Mouse (Mus musculus) kidney, embryonic 14.5 days (tissue): Measurements from ENCODE around the gene Ccpg1os. TPM values are rescaled to one million over a fixed set of nuclear protein-coding genes. Genes with fewer than 3 reads are reported as not detected.

Experiments
- ATAC-seq: fragments of 200-750 bp; cut with Nextera tagmentation; 2 replicates; pipeline ENCODE4 v1.8.0; 2017; ENCODE audit warnings: moderate number of reproducible peaks, mild to moderate bottlenecking, moderate TSS enrichment, moderate library complexity; ENCODE audit not compliant: low FRiP score, low TSS enrichment
- H3K27ac ChIP-seq: fragments of 300-500 bp; sonication (generic); 2 replicates; pipeline ENCODE4 v1.5.1; 2014; ENCODE audit warnings: low read depth, mild to moderate bottlenecking, low read length, moderate library complexity, mixed read lengths
- H3K27me3 ChIP-seq: fragments of 300-500 bp; sonication (generic); 2 replicates; pipeline ENCODE4 v1.6.1; 2014; ENCODE audit warnings: mild to moderate bottlenecking, low read length; ENCODE audit not compliant: control insufficient read depth, insufficient read depth
- H3K36me3 ChIP-seq: fragments of 300-500 bp; sonication (generic); 2 replicates; pipeline ENCODE4 v1.6.1; 2014; ENCODE audit warnings: low read length, mixed read lengths; ENCODE audit not compliant: control insufficient read depth, insufficient read depth
- H3K4me1 ChIP-seq: fragments of 300-500 bp; sonication (generic); 2 replicates; pipeline ENCODE4 v1.6.1; 2014; ENCODE audit warnings: low read length, mixed read lengths; ENCODE audit not compliant: control insufficient read depth, insufficient read depth
- H3K4me2 ChIP-seq: fragments of 300-500 bp; sonication (generic); replicated peaks from 2 replicates; pipeline ENCODE4 v1.6.1; 2014; ENCODE audit warnings: low read depth, mild to moderate bottlenecking, low read length
- H3K4me3 ChIP-seq: fragments of 300-500 bp; sonication (generic); 2 replicates; pipeline ENCODE4 v1.5.1; 2014; ENCODE audit warnings: mild to moderate bottlenecking, low read length
- H3K9ac ChIP-seq: fragments of 300-500 bp; sonication (generic); 2 replicates; pipeline ENCODE4 v1.6.1; 2014; ENCODE audit warnings: low read depth, mild to moderate bottlenecking, low read length, moderate library complexity
- H3K9me3 ChIP-seq: fragments of 300-500 bp; sonication (generic); 2 replicates; pipeline ENCODE4 v1.6.1; 2016; ENCODE audit warnings: low read length; ENCODE audit not compliant: control insufficient read depth
- WGBS: fragments of 180-500 bp; shearing (Covaris S2); extraction: QIAGEN DNeasy Blood & Tissue Kit; methylation state at CpG from one replicate; pipeline ENCODE4 v1.1.7; 2014; 5-methylcytosine and 5-hydroxymethylcytosine counted together
- polyA plus RNA-seq: library from polyadenylated mRNA; unstranded; fragments of >200 nt; fragmentation: Nextera tagmentation; extraction: Ambion mirVana; gene quantifications from 2 replicates; pipeline ENCODE4 v1.2.1, GENCODE M21; 2014

The Ccpg1os gene
- polyA plus RNA-seq, 1 experiment from 2014 or later: 19.3 TPM

- no peak overlapping the region for H3K4me2 ChIP-seq
- no peak for ATAC-seq
- no peaks in the 10 kb centered on the region for H3K4me1 ChIP-seq
- no peaks in the 10 kb centered on the region for H3K27me3 ChIP-seq
- no peaks in the 10 kb centered on the region for H3K36me3 ChIP-seq
- no peaks in the 10 kb centered on the region for H3K9me3 ChIP-seq
- H3K9ac ChIP-seq: no peak overlapping the region
- no peak overlapping the region for H3K27ac ChIP-seq
- no peak overlapping the region for H3K4me3 ChIP-seq
Observed at GRCm38 (mm10) chr9:72996167-72996566, 11.0 kb upstream of the Ccpg1os start.

GRCm38 (mm10) chr9:72992576-72992975 lies 7.4 kb upstream of the Ccpg1os start:
- Histone ChIP-seq H3K4me1 (no peaks in the 10 kb centered on the region), H3K9ac (no peak overlapping the region), H3K27me3 (no peaks in the 10 kb centered on the region), H3K4me3 (no peak overlapping the region), H3K36me3 (no peaks in the 10 kb centered on the region), H3K9me3 (no peaks in the 10 kb centered on the region), H3K27ac (no peak overlapping the region), H3K4me2 (no peak overlapping the region)
- ATAC-seq: no peak
- WGBS: 86% methylated on average over 5 of the region's 5 CpGs

GRCm38 (mm10) chr9:72991420-72991819 lies 6.2 kb upstream of the Ccpg1os start:
- H3K4me3 ChIP-seq: no peak overlapping the region
- H3K27me3 ChIP-seq: no peaks in the 10 kb centered on the region
- WGBS: 96% methylated on average over 2 of the region's 2 CpGs
- no peaks in the 10 kb centered on the region for H3K9me3 ChIP-seq
- no peak for ATAC-seq
- no peaks in the 10 kb centered on the region for H3K4me1 ChIP-seq
- no peaks in the 10 kb centered on the region for H3K36me3 ChIP-seq
- H3K9ac ChIP-seq: no peak overlapping the region
- no peak overlapping the region for H3K27ac ChIP-seq
- no peak overlapping the region for H3K4me2 ChIP-seq

GRCm38 (mm10) chr9:72988706-72989105 lies 3.5 kb upstream of the Ccpg1os start:
- no peak overlapping the region for H3K4me3 ChIP-seq
- H3K9ac ChIP-seq: no peak overlapping the region
- H3K9me3 ChIP-seq: no peaks in the 10 kb centered on the region
- no peak for ATAC-seq
- H3K27ac ChIP-seq: no peak overlapping the region
- H3K27me3 ChIP-seq: no peaks in the 10 kb centered on the region
- no peaks in the 10 kb centered on the region for H3K4me1 ChIP-seq
- H3K36me3 ChIP-seq: no peaks in the 10 kb centered on the region
- H3K4me2 ChIP-seq: no peak overlapping the region
- 69% methylated on average over 5 of the region's 5 CpGs for WGBS

- 58% methylated on average over 3 of the region's 3 CpGs for WGBS
- H3K4me3 ChIP-seq: no peak overlapping the region
- ATAC-seq: no peak
- no peak overlapping the region for H3K9ac ChIP-seq
- no peaks in the 10 kb centered on the region for H3K36me3 ChIP-seq
- no peak overlapping the region for H3K27ac ChIP-seq
- no peak overlapping the region for H3K4me2 ChIP-seq
- H3K27me3 ChIP-seq: no peaks in the 10 kb centered on the region
- no peaks in the 10 kb centered on the region for H3K9me3 ChIP-seq
- no peaks in the 10 kb centered on the region for H3K4me1 ChIP-seq
Observed at GRCm38 (mm10) chr9:72987703-72988102, 2.5 kb upstream of the Ccpg1os start.

GRCm38 (mm10) chr9:72983066-72983465 lies 2.1 kb downstream of the Ccpg1os start:
- H3K4me2 ChIP-seq: no peak overlapping the region
- H3K9me3 ChIP-seq: no peaks in the 10 kb centered on the region
- H3K27ac ChIP-seq: no peak overlapping the region
- H3K9ac ChIP-seq: no peak overlapping the region
- no peak for ATAC-seq
- H3K4me1 ChIP-seq: no peaks in the 10 kb centered on the region
- no peak overlapping the region for H3K4me3 ChIP-seq
- no peaks in the 10 kb centered on the region for H3K36me3 ChIP-seq
- H3K27me3 ChIP-seq: no peaks in the 10 kb centered on the region
- 70% methylated on average over 2 of the region's 2 CpGs for WGBS

- no peak for ATAC-seq
- H3K9me3 ChIP-seq: no peaks in the 10 kb centered on the region
- H3K27me3 ChIP-seq: no peaks in the 10 kb centered on the region
- no peak overlapping the region for H3K4me2 ChIP-seq
- no peaks in the 10 kb centered on the region for H3K36me3 ChIP-seq
- H3K4me1 ChIP-seq: no peaks in the 10 kb centered on the region
- no peak overlapping the region for H3K4me3 ChIP-seq
- WGBS: 90% methylated on average over 1 of the region's 1 CpGs
- H3K27ac ChIP-seq: no peak overlapping the region
- H3K9ac ChIP-seq: no peak overlapping the region
Observed at GRCm38 (mm10) chr9:72975242-72975641, 9.9 kb downstream of the Ccpg1os start.

GRCm38 (mm10) chr9:72974734-72975133 lies 10.4 kb downstream of the Ccpg1os start:
- Histone ChIP-seq H3K4me2 (no peak overlapping the region), H3K9me3 (no peaks in the 10 kb centered on the region), H3K4me3 (no peak overlapping the region), H3K9ac (no peak overlapping the region), H3K27ac (no peak overlapping the region), H3K4me1 (no peaks in the 10 kb centered on the region), H3K27me3 (no peaks in the 10 kb centered on the region), H3K36me3 (no peaks in the 10 kb centered on the region)
- 93% methylated on average over 5 of the region's 5 CpGs for WGBS
- no peak for ATAC-seq

- Histone ChIP-seq H3K4me3 (no peak overlapping the region), H3K27me3 (no peaks in the 10 kb centered on the region), H3K4me1 (no peaks in the 10 kb centered on the region), H3K27ac (no peak overlapping the region), H3K4me2 (no peak overlapping the region), H3K36me3 (no peaks in the 10 kb centered on the region), H3K9me3 (no peaks in the 10 kb centered on the region), H3K9ac (no peak overlapping the region)
- no peak for ATAC-seq
Observed at GRCm38 (mm10) chr9:72972984-72973383, 12.2 kb downstream of the Ccpg1os start.

GRCm38 (mm10) chr9:72972435-72972834 lies 12.7 kb downstream of the Ccpg1os start:
- H3K4me3 ChIP-seq: no peak overlapping the region
- no peaks in the 10 kb centered on the region for H3K36me3 ChIP-seq
- no peaks in the 10 kb centered on the region for H3K9me3 ChIP-seq
- ATAC-seq: no peak
- H3K9ac ChIP-seq: no peak overlapping the region
- H3K27me3 ChIP-seq: no peaks in the 10 kb centered on the region
- H3K4me2 ChIP-seq: no peak overlapping the region
- no peak overlapping the region for H3K27ac ChIP-seq
- no peaks in the 10 kb centered on the region for H3K4me1 ChIP-seq
- 87% methylated on average over 5 of the region's 5 CpGs for WGBS
